Mouse (Mus musculus): ENCODE measurements at regions not wholly inside any gene's neighbourhood (a gene's known extent, or its start where the extent isn't known, plus 50 kb on each side); places are given as distances from the start of the nearest gene placed in this dataset.

- TF ChIP-seq CTCF (IDR thresholded peaks at IDR 0.05; ENCODE audit: low read depth) (no peak), EP300 (IDR thresholded peaks at IDR 0.05; ENCODE audit: low read depth) (no peak)
These were observed 52.3 kb upstream of the Irs2 start for GRCm38 (mm10) chr8:11060604-11061003.
